Mouse (Mus musculus) inflammation-experienced regulatory T-cells (primary cell): ENCODE data around the gene Nln. TPM values are rescaled to one million over a fixed set of nuclear protein-coding genes. Genes with fewer than 3 reads are reported as not detected.

ENCODE experiments used
- polyA plus RNA-seq, 2 experiments: library from polyadenylated mRNA; unstranded; fragments of 100-300 nt; shearing (Covaris generic); gene quantifications; one replicate each; pipeline ENCODE4 v1.2.1; 2017

Nln gene
- polyA plus RNA-seq = 10 to 100 TPM; 12.3 to 13.8 TPM

DNA sequence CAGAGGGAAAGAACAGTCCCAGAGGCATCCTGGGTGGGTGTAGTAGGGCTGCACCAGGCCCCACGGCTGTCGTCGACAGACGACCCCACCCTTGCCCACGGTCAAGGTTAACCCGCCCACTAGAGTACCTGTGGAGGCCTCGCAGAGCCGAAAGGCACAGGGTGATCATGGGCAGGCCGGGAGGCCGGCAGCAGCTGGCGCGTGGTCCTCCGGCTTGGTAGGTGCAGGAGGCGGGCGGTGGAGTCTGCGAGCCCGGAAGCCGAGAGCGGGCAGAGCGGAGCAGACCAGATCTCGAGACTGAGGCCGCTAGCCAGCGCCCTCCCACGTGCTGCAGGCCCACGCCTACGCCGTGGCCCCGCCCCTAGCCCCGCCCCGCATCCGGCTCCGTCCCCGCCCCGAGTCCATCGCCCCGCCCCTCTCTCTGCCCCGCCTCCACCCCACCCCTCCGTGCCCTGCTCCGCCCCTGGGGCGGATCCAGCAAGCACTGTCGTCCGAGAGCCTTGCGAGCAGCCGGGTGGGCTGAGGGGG, at the start of gene Nln, which contains the start of gene Sgtb:
Nln (minus strand) TSS at position 327 of the 528 bp plus-strand sequence.
Sgtb (plus strand) TSS at position 454 of the 528 bp plus-strand sequence.

Other genes starting within 250 kb of the Nln start
- gene Erbin, start 189.1 kb downstream of the Nln start, polyA plus RNA-seq = 10 to 100 TPM; 94.6 to 97.2 TPM
- gene Sgtb, start 127 bp upstream of the Nln start, polyA plus RNA-seq = under 1 TPM; 0.39 to 0.48 TPM
- gene Trappc13, start 68.9 kb upstream of the Nln start, polyA plus RNA-seq = 10 to 100 TPM; 42.2 to 44.9 TPM
- gene Trim23, start 69.2 kb upstream of the Nln start, polyA plus RNA-seq = 10 to 100 TPM; 13.1 to 16.1 TPM
- gene Cenpk, start 119.0 kb upstream of the Nln start, polyA plus RNA-seq = 1 to 10 TPM; 1.7 to 2.7 TPM
- gene Ppwd1, start 119.2 kb upstream of the Nln start, polyA plus RNA-seq = 10 to 100 TPM in 1 of 2 experiments, 1 to 10 TPM in 1; 6.2 to 11.0 TPM
- 10 to 100 TPM in 1 of 2 experiments, 1 to 10 TPM in 1; 8.5 to 28.7 TPM for gene Adamts6, start 178.2 kb upstream of the Nln start, polyA plus RNA-seq